Mouse (Mus musculus) C2C12 (cell line): ENCODE measurements at regions not wholly inside any gene's neighbourhood (a gene's known extent, or its start where the extent isn't known, plus 50 kb on each side); places are given as distances from the start of the nearest gene placed in this dataset.

ENCODE experiments used
- H3K27me3 ChIP-seq: one replicate; pipeline ENCODE4 v1.6.1; 2011; ENCODE audit not compliant: control insufficient read depth, insufficient read depth, insufficient read length
- H3K36me3 ChIP-seq: one replicate; pipeline ENCODE4 v1.6.1; 2011; ENCODE audit not compliant: control insufficient read depth, insufficient read depth
- H3K4me3 ChIP-seq: one replicate; pipeline ENCODE4 v1.5.1; 2011; ENCODE audit warnings: mild to moderate bottlenecking, control low read depth; ENCODE audit not compliant: poor library complexity, insufficient read depth, severe bottlenecking
- H3K79me2 ChIP-seq: one replicate; pipeline ENCODE4 v1.6.1; 2011; ENCODE audit not compliant: control insufficient read depth, insufficient read depth
- H3K79me3 ChIP-seq: one replicate; pipeline ENCODE4 v1.6.1; 2011; ENCODE audit warnings: low read depth, control low read depth
- H3ac ChIP-seq: one replicate; pipeline ENCODE3; 2011; ENCODE audit warnings: low read depth; ENCODE audit not compliant: control insufficient read depth, insufficient read length
- CEBPB ChIP-seq: IDR thresholded peaks from one replicate; pipeline ENCODE4 v1.6.1; 2011; ENCODE audit warnings: low read depth, mild to moderate bottlenecking, control low read depth, moderate library complexity
- CTCF ChIP-seq: IDR thresholded peaks from one replicate; pipeline ENCODE4 v1.5.1; 2011; ENCODE audit not compliant: control insufficient read depth, insufficient read depth, insufficient read length
- FOSL1 ChIP-seq: IDR thresholded peaks from one replicate; pipeline ENCODE4 v1.8.0; 2011; ENCODE audit warnings: mild to moderate bottlenecking, low read length; ENCODE audit not compliant: poor library complexity, insufficient read depth, severe bottlenecking
- MAX ChIP-seq: IDR thresholded peaks from one replicate; pipeline ENCODE4 v1.6.1; 2011; ENCODE audit warnings: mild to moderate bottlenecking, control low read depth
- MYOD1 ChIP-seq: IDR thresholded peaks from one replicate; pipeline ENCODE4 v1.6.1; 2011; ENCODE audit warnings: low read depth; ENCODE audit not compliant: control insufficient read depth, insufficient read length
- MYOG ChIP-seq: IDR thresholded peaks from one replicate; pipeline ENCODE4 v1.6.1; 2011; ENCODE audit not compliant: control insufficient read depth, insufficient read length; ENCODE audit errors: extremely low read depth
- USF1 ChIP-seq: IDR thresholded peaks from one replicate; pipeline ENCODE4 v1.6.1; 2011; ENCODE audit warnings: low read depth, mild to moderate bottlenecking, control low read depth, moderate library complexity

- H3K27me3 ChIP-seq = no peaks in the 10 kb centered on the region
- no peaks in the 10 kb centered on the region for H3K79me2 ChIP-seq
- no peaks in the 10 kb centered on the region for H3K36me3 ChIP-seq
- H3ac ChIP-seq = no peak overlapping the region
- TF ChIP-seq USF1 (no peak), MYOG (no peak), MAX (no peak), MYOD1 (no peak), FOSL1 (no peak), CTCF (no peak), CEBPB (no peak)
- no peaks in the 10 kb centered on the region for H3K79me3 ChIP-seq
- H3K4me3 ChIP-seq = no peak overlapping the region
Measured at GRCm38 (mm10) chr2:51033881-51034280, 115.0 kb downstream of the Rnd3 start.

GRCm38 (mm10) chr2:51022479-51022878, 126.4 kb downstream of the Rnd3 start:
- H3K27me3 ChIP-seq = no peaks in the 10 kb centered on the region
- no peak for TF ChIP-seq MAX
- no peak for TF ChIP-seq USF1
- no peak for TF ChIP-seq CEBPB
- no peak for TF ChIP-seq MYOD1
- TF ChIP-seq FOSL1 = no peak
- TF ChIP-seq CTCF = no peak
- no peak for TF ChIP-seq MYOG
- no peak overlapping the region for H3ac ChIP-seq
- H3K4me3 ChIP-seq = no peak overlapping the region
- H3K36me3 ChIP-seq = no peaks in the 10 kb centered on the region
- H3K79me2 ChIP-seq = no peaks in the 10 kb centered on the region
- no peaks in the 10 kb centered on the region for H3K79me3 ChIP-seq

DNA sequence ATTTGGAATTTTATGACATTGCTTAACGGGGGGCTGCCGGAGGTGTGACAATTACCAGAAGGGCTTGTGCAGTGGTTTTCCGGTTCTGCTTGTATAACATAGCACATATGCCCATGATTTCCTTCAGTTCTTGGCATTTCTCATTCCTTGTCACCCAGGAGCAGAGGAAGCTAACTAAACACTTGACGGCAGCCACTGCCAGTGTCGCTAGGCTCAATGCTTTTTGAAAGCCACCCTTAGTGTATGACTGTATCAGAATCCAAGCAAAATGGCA, 132.8 kb downstream of the Rnd3 start:
- no peaks in the 10 kb centered on the region for H3K27me3 ChIP-seq
- TF ChIP-seq CTCF (no peak), FOSL1 (no peak), CEBPB (no peak), MYOD1 (no peak), MYOG (no peak), USF1 (no peak), MAX (no peak)
- H3K36me3 ChIP-seq = no peaks in the 10 kb centered on the region
- no peaks in the 10 kb centered on the region for H3K79me2 ChIP-seq
- no peaks in the 10 kb centered on the region for H3K79me3 ChIP-seq
- H3K4me3 ChIP-seq = no peak overlapping the region
- no peak overlapping the region for H3ac ChIP-seq

GRCm38 (mm10) chr2:51015360-51016128, 133.4 kb downstream of the Rnd3 start:
- no peaks in the 10 kb centered on the region for H3K36me3 ChIP-seq
- no peaks in the 10 kb centered on the region for H3K79me3 ChIP-seq
- no peaks in the 10 kb centered on the region for H3K27me3 ChIP-seq
- H3K79me2 ChIP-seq = no peaks in the 10 kb centered on the region
- TF ChIP-seq CEBPB (no peak), FOSL1 (no peak), USF1 (no peak), CTCF (no peak), MYOG (no peak), MAX (no peak), MYOD1 (no peak)
- no peak overlapping the region for H3K4me3 ChIP-seq
- H3ac ChIP-seq = no peak overlapping the region

DNA sequence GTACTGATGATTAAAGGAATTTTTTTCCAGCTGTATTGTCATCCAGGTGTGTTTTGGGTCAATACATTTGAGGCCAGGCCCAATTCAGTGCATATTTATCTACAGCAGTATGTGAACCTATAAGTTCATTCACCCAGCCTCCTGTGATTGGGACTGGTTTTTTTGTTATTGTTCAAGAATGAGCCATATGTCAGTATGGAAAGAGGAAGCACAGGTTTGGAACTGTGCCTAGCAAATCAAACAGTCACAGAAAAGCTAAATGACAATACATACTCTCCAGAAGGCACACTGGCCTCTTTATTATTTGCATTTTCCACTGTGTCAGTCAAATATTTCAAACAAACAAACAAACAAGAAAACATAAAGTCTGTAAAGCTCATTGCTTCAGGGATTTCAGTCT, 134.7 kb downstream of the Rnd3 start:
- Histone ChIP-seq H3K4me3 (no peak overlapping the region), H3K36me3 (no peaks in the 10 kb centered on the region), H3K79me3 (no peaks in the 10 kb centered on the region), H3K79me2 (no peaks in the 10 kb centered on the region), H3K27me3 (no peaks in the 10 kb centered on the region), H3ac (no peak overlapping the region)
- TF ChIP-seq CTCF (no peak), USF1 (no peak)

DNA sequence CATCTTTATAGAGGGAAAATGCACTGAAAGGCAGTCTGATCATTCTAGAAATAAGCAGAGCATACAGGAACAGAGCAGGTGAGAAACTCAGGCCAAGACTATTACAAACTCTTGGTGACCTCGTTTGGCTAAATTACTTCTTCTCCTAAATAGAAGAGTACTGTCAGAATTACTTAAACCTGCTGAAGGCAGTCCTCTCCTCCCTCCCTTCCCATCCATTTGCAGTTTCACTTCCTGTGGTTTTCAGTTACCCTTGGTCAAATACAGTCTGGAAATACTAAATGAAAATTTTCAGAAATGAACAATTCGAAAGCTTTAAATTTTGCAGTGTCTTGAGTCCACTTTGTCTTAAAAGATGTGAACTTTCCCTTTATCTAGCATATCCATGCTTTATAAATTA, 135.8 kb downstream of the Rnd3 start:
- Histone ChIP-seq H3K79me3 (no peaks in the 10 kb centered on the region), H3K36me3 (no peaks in the 10 kb centered on the region), H3K27me3 (no peaks in the 10 kb centered on the region), H3K4me3 (no peak overlapping the region), H3ac (no peak overlapping the region), H3K79me2 (no peaks in the 10 kb centered on the region)
- TF ChIP-seq MYOG (no peak), MAX (no peak), USF1 (no peak), MYOD1 (no peak), CEBPB (no peak), CTCF (no peak), FOSL1 (no peak)
